Comparison of ENCODE assay signal across 21 mouse cellular contexts in the genomic region with DNA sequence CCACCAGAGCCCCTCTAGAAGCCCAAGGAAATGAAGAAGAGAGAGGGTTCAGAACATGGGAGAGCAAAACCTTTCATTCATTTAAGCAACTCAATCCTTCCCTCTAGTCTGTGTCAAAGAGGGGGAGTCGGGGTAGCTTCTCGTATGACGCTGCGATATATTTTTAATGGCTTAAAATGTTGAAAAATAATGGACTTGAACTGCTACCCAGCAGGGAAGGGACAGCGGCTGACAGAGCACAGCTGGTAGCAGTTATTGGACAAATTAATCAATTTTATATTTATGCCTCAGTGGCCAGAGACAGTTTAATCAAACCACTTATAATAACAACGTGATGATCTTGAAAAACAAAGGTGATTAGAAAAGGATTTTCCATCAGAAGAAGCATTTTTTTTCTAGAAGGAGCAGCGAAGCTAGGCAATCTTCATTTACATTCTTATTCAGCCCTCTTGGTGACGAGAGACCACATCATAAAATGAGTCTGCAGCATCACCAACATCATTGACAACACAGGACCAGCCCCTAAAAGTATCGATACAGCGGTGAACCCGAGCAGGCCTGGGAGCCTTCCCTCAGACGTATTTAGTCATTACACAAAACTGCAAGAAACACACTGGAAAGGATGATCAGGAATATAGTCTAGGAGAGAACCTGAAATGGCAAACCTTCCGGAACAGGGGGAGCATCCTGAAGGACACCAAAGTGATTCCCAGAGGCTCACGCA.
DNase-seq lines count a peak whose midpoint lies in the region; ATAC-seq and TF ChIP-seq lines count a peak whose summit lies in the region.
"Had no signal": no experiment of that assay in that cellular context is flagged by ENCODE, and none has a peak within 500 bp of the region (broad histone marks: within the 10 kb centered on the region; RNA-seq: fewer than 3 reads in every experiment).

No protein-coding gene starts in this region.

- H3K4me2 ChIP-seq in kidney, embryonic 14.5 days (replicated peaks; ENCODE audit: low read depth, low read length), result no peak overlapping the region
- no peak overlapping the region for H3K4me2 ChIP-seq in midbrain, embryonic 13.5 days (replicated peaks)
- no peak overlapping the region for H3K4me2 ChIP-seq in midbrain, embryonic 16.5 days (ENCODE audit: low read length)
- no peak overlapping the region for H3K4me2 ChIP-seq in hindbrain, embryonic 15.5 days
- no peak overlapping the region for H3K4me2 ChIP-seq in neural tube, embryonic 15.5 days
- H3K4me2 ChIP-seq in forebrain, postnatal 0 days (ENCODE audit: low read depth), result no peak overlapping the region
- H3K4me2 ChIP-seq: heart, embryonic 13.5 days; lung, embryonic 15.5 days; midbrain, embryonic 11.5 days had no signal

- peak; percentile 77 for ATAC-seq in kidney, embryonic 14.5 days (ENCODE audit: low FRiP score, low TSS enrichment)
- ATAC-seq in midbrain, embryonic 13.5 days, result no peak
- no peak for ATAC-seq in midbrain, embryonic 16.5 days
- ATAC-seq in hindbrain, embryonic 15.5 days (ENCODE audit: low FRiP score, low read depth), result no peak
- ATAC-seq in neural tube, embryonic 15.5 days (ENCODE audit: low FRiP score), result 0 out of 2 replicates have a peak, but pooled peaks have one; percentile 36
- no peak for ATAC-seq in forebrain, postnatal 0 days

- no peak overlapping the region for H3K27ac ChIP-seq in kidney, embryonic 14.5 days (ENCODE audit: low read depth, low read length)
- peak overlapping the region; percentile 39; the same call in 1 of the 2 replicates for H3K27ac ChIP-seq in midbrain, embryonic 13.5 days
- H3K27ac ChIP-seq in midbrain, embryonic 16.5 days (ENCODE audit: low read length), result no peak overlapping the region
- 0 out of 2 replicates have a peak overlapping the region, but pooled peaks have one; percentile 10 for H3K27ac ChIP-seq in hindbrain, embryonic 15.5 days (replicated peaks)
- H3K27ac ChIP-seq in neural tube, embryonic 15.5 days (replicated peaks), result peak overlapping the region; percentile 13; the same call in 1 of the 2 replicates
- H3K27ac ChIP-seq in forebrain, postnatal 0 days (ENCODE audit: low read depth, low read length), result no peak overlapping the region
- H3K27ac ChIP-seq: heart, embryonic 13.5 days; liver, embryonic 14.5 days; lung, embryonic 15.5 days; macrophage had no signal

- no peaks in the 10 kb centered on the region for H3K36me3 ChIP-seq in kidney, embryonic 14.5 days (ENCODE audit: control insufficient read depth, insufficient read depth, low read length)
- no peaks in the 10 kb centered on the region for H3K36me3 ChIP-seq in midbrain, embryonic 13.5 days
- no peaks in the 10 kb centered on the region for H3K36me3 ChIP-seq in midbrain, embryonic 16.5 days (ENCODE audit: control insufficient read depth, insufficient read depth, low read length)
- H3K36me3 ChIP-seq in hindbrain, embryonic 15.5 days, result no peaks in the 10 kb centered on the region
- H3K36me3 ChIP-seq in neural tube, embryonic 15.5 days, result no peaks in the 10 kb centered on the region
- H3K36me3 ChIP-seq in forebrain, postnatal 0 days (ENCODE audit: insufficient read depth), result no peaks in the 10 kb centered on the region
- H3K36me3 ChIP-seq: heart, embryonic 13.5 days; lung, embryonic 15.5 days had no signal

- H3K4me1 ChIP-seq in kidney, embryonic 14.5 days (ENCODE audit: control insufficient read depth, insufficient read depth, low read length), result no peaks in the 10 kb centered on the region
- peaks cover 14% of the 10 kb centered on the region for H3K4me1 ChIP-seq in midbrain, embryonic 13.5 days (replicated peaks)
- no peaks in the 10 kb centered on the region for H3K4me1 ChIP-seq in midbrain, embryonic 16.5 days (ENCODE audit: control insufficient read depth, insufficient read depth, low read length)
- H3K4me1 ChIP-seq in hindbrain, embryonic 15.5 days (replicated peaks), result peaks cover 17% of the 10 kb centered on the region
- peaks cover 18% of the 10 kb centered on the region for H3K4me1 ChIP-seq in neural tube, embryonic 15.5 days
- H3K4me1 ChIP-seq in forebrain, postnatal 0 days (ENCODE audit: insufficient read depth), result no peaks in the 10 kb centered on the region
- H3K4me1 ChIP-seq: heart, embryonic 13.5 days; lung, embryonic 15.5 days had no signal

- WGBS in kidney, embryonic 14.5 days, result 43% methylated on average over 14 of the region's 14 CpGs
- WGBS in midbrain, embryonic 13.5 days, result 67% methylated on average over 14 of the region's 14 CpGs
- 59% methylated on average over 14 of the region's 14 CpGs for WGBS in midbrain, embryonic 16.5 days
- WGBS in hindbrain, embryonic 15.5 days, result 41% methylated on average over 14 of the region's 14 CpGs
- 35% methylated on average over 14 of the region's 14 CpGs for WGBS in neural tube, embryonic 15.5 days
- 70% methylated on average over 14 of the region's 14 CpGs for WGBS in forebrain, postnatal 0 days

- DNase-seq in kidney, postnatal 14 days, result no peak
- DNase-seq in forebrain, postnatal 0 days, result no peak
- DNase-seq: adrenal gland, postnatal 25 days; B cell, adult 2 months; cerebellum, adult 11-12 months; cerebellum, postnatal 25 days; embryo, embryonic 11 days; gastrocnemius, postnatal 10 days; right cerebral cortex, postnatal 25 days; thymus, adult 18-20 months; thymus, postnatal 4 days had no signal

- no peaks in the 10 kb centered on the region for H3K27me3 ChIP-seq in kidney, embryonic 14.5 days (ENCODE audit: control insufficient read depth, insufficient read depth, low read length)
- no peaks in the 10 kb centered on the region for H3K27me3 ChIP-seq in midbrain, embryonic 13.5 days
- H3K27me3 ChIP-seq in midbrain, embryonic 16.5 days (ENCODE audit: control insufficient read depth, insufficient read depth, low read depth, low read length), result no peaks in the 10 kb centered on the region
- H3K27me3 ChIP-seq in hindbrain, embryonic 15.5 days, result no peaks in the 10 kb centered on the region
- H3K27me3 ChIP-seq in neural tube, embryonic 15.5 days (replicated peaks), result no peaks in the 10 kb centered on the region
- H3K27me3 ChIP-seq in forebrain, postnatal 0 days (ENCODE audit: insufficient read depth, low read length), result no peaks in the 10 kb centered on the region
- H3K27me3 ChIP-seq: lung, embryonic 15.5 days had no signal

- H3K9me3 ChIP-seq in kidney, embryonic 14.5 days (ENCODE audit: control insufficient read depth, low read length), result no peaks in the 10 kb centered on the region
- no peaks in the 10 kb centered on the region for H3K9me3 ChIP-seq in midbrain, embryonic 13.5 days
- no peaks in the 10 kb centered on the region for H3K9me3 ChIP-seq in midbrain, embryonic 16.5 days (replicated peaks; ENCODE audit: control insufficient read depth, low read length, poor library complexity, severe bottlenecking)
- no peaks in the 10 kb centered on the region for H3K9me3 ChIP-seq in hindbrain, embryonic 15.5 days
- H3K9me3 ChIP-seq in neural tube, embryonic 15.5 days (replicated peaks), result no peaks in the 10 kb centered on the region
- H3K9me3 ChIP-seq in forebrain, postnatal 0 days (ENCODE audit: low read length), result no peaks in the 10 kb centered on the region
- H3K9me3 ChIP-seq: heart, embryonic 13.5 days; lung, embryonic 15.5 days had no signal

- H3K9ac ChIP-seq in kidney, embryonic 14.5 days (ENCODE audit: low read depth, low read length), result no peak overlapping the region
- no peak overlapping the region for H3K9ac ChIP-seq in midbrain, embryonic 13.5 days (replicated peaks)
- no peak overlapping the region for H3K9ac ChIP-seq in midbrain, embryonic 16.5 days (ENCODE audit: low read depth, low read length)
- H3K9ac ChIP-seq in hindbrain, embryonic 15.5 days, result no peak overlapping the region
- H3K9ac ChIP-seq in neural tube, embryonic 15.5 days (replicated peaks), result no peak overlapping the region
- no peak overlapping the region for H3K9ac ChIP-seq in forebrain, postnatal 0 days
- H3K9ac ChIP-seq: heart, embryonic 13.5 days; liver, embryonic 14.5 days; lung, embryonic 15.5 days had no signal

- H3K4me3 ChIP-seq in kidney, embryonic 14.5 days (ENCODE audit: low read length), result no peak overlapping the region
- no peak overlapping the region for H3K4me3 ChIP-seq in midbrain, embryonic 13.5 days (replicated peaks)
- H3K4me3 ChIP-seq in midbrain, embryonic 16.5 days (ENCODE audit: low read depth, low read length), result no peak overlapping the region
- no peak overlapping the region for H3K4me3 ChIP-seq in hindbrain, embryonic 15.5 days
- H3K4me3 ChIP-seq in neural tube, embryonic 15.5 days (replicated peaks), result no peak overlapping the region
- H3K4me3 ChIP-seq in forebrain, postnatal 0 days (ENCODE audit: low read depth, low read length), result no peak overlapping the region
- H3K4me3 ChIP-seq: heart, embryonic 13.5 days; lung, embryonic 15.5 days had no signal

- no peak for TF ChIP-seq CTCF in forebrain, postnatal 0 days (IDR thresholded peaks at IDR 0.05; ENCODE audit: low read depth)

Comparison
In these comparisons a context has a peak if more than half of its experiments do, and no peak if none do; other contexts are left out.
1. H3K27ac ChIP-seq: peak in midbrain, embryonic 13.5 days (single experiment), hindbrain, embryonic 15.5 days (single experiment) and neural tube, embryonic 15.5 days (single experiment); none in kidney, embryonic 14.5 days (single experiment), midbrain, embryonic 16.5 days (single experiment) and forebrain, postnatal 0 days (single experiment).
2. ATAC-seq: peak in kidney, embryonic 14.5 days (single experiment) and neural tube, embryonic 15.5 days (single experiment); none in midbrain, embryonic 13.5 days (single experiment), midbrain, embryonic 16.5 days (single experiment), hindbrain, embryonic 15.5 days (single experiment) and forebrain, postnatal 0 days (single experiment).